Mouse (Mus musculus): ENCODE results near the gene Kif5a.

The Kif5a gene

GRCm38 (mm10) chr10:127289573-127290191 lies 26.5 kb upstream of the Kif5a start:
- in situ Hi-C loops (cut with MboI; ENCODE audit: low sequenced_read_pairs): no loop called here

- in situ Hi-C loops (cut with MboI; ENCODE audit: low sequenced_read_pairs): no loop called here
Measured at GRCm38 (mm10) chr10:127288800-127289572, 25.8 kb upstream of the Kif5a start, which contains the start of gene Mbd6. Gene Mbd6, minus strand, starts transcription at chr10:127289018.

GRCm38 (mm10) chr10:127288328-127288799 lies 25.2 kb upstream of the Kif5a start:
- in situ Hi-C loops (cut with MboI; ENCODE audit: low sequenced_read_pairs): no loop called here

- in situ Hi-C loops (cut with MboI; ENCODE audit: low sequenced_read_pairs): no loop called here
Measured at GRCm38 (mm10) chr10:127287936-127288293, 24.8 kb upstream of the Kif5a start.

GRCm38 (mm10) chr10:127287271-127287935 lies 24.3 kb upstream of the Kif5a start:
- in situ Hi-C loops (cut with MboI; ENCODE audit: low sequenced_read_pairs): no loop called here

GRCm38 (mm10) chr10:127286730-127287129 lies 23.6 kb upstream of the Kif5a start:
- in situ Hi-C loops (cut with MboI; ENCODE audit: low sequenced_read_pairs): no loop called here

- in situ Hi-C loops (cut with MboI; ENCODE audit: low sequenced_read_pairs): no loop called here
Measured at GRCm38 (mm10) chr10:127286194-127286593, 23.0 kb upstream of the Kif5a start.

GRCm38 (mm10) chr10:127285644-127286043 lies 22.5 kb upstream of the Kif5a start:
- in situ Hi-C loops (cut with MboI; ENCODE audit: low sequenced_read_pairs): no loop called here

- in situ Hi-C loops (cut with MboI; ENCODE audit: low sequenced_read_pairs): no loop called here
Measured at GRCm38 (mm10) chr10:127284724-127285500, 21.8 kb upstream of the Kif5a start.

- in situ Hi-C loops (cut with MboI; ENCODE audit: low sequenced_read_pairs): no loop called here
Measured at GRCm38 (mm10) chr10:127284105-127284622, 21.0 kb upstream of the Kif5a start.

GRCm38 (mm10) chr10:127282620-127283215 lies 19.6 kb upstream of the Kif5a start:
- in situ Hi-C loops (cut with MboI; ENCODE audit: low sequenced_read_pairs): no loop called here

- in situ Hi-C loops (cut with MboI; ENCODE audit: low sequenced_read_pairs): no loop called here
Measured at GRCm38 (mm10) chr10:127281316-127281715, 18.2 kb upstream of the Kif5a start.

- in situ Hi-C loops (cut with MboI; ENCODE audit: low sequenced_read_pairs): no loop called here
Measured at GRCm38 (mm10) chr10:127279730-127280129, 16.6 kb upstream of the Kif5a start.

- in situ Hi-C loops (cut with MboI; ENCODE audit: low sequenced_read_pairs): no loop called here
Measured at GRCm38 (mm10) chr10:127274261-127275022, 11.3 kb upstream of the Kif5a start.

- in situ Hi-C loops (cut with MboI; ENCODE audit: low sequenced_read_pairs): no loop called here
Measured at GRCm38 (mm10) chr10:127272371-127272770, 9.2 kb upstream of the Kif5a start.

GRCm38 (mm10) chr10:127269884-127270283 lies 6.7 kb upstream of the Kif5a start:
- in situ Hi-C loops (cut with MboI; ENCODE audit: low sequenced_read_pairs): no loop called here

GRCm38 (mm10) chr10:127269036-127269435 lies 5.9 kb upstream of the Kif5a start:
- in situ Hi-C loops (cut with MboI; ENCODE audit: low sequenced_read_pairs): no loop called here

- in situ Hi-C loops (cut with MboI; ENCODE audit: low sequenced_read_pairs): no loop called here
Measured at GRCm38 (mm10) chr10:127268401-127268800, 5.3 kb upstream of the Kif5a start.

- in situ Hi-C loops (cut with MboI; ENCODE audit: low sequenced_read_pairs): no loop called here
Measured at GRCm38 (mm10) chr10:127267318-127267717, 4.2 kb upstream of the Kif5a start.

Measured in CH12F3 (cell line).